Mouse (Mus musculus) G1E (cell line): ENCODE measurements around the gene Smg6. TPM values are rescaled to one million over a fixed set of nuclear protein-coding genes. Genes with fewer than 3 reads are reported as not detected.

ENCODE experiments used
- ATAC-seq: 2 replicates; pipeline ENCODE4 v1.8.0; 2016; ENCODE audit warnings: mild to moderate bottlenecking; ENCODE audit not compliant: insufficient number of reproducible peaks, poor library complexity, low FRiP score, severe bottlenecking; ENCODE audit errors: extremely low read depth
- DNase-seq: peaks from one replicate; pipeline ENCODE4 v3.0.0; 2012; ENCODE audit warnings: low spot score
- H3K27me3 ChIP-seq: 2 replicates; pipeline ENCODE4 v1.6.1; 2012; ENCODE audit warnings: mild to moderate bottlenecking, low read length, inconsistent platforms; ENCODE audit not compliant: insufficient read depth
- H3K36me3 ChIP-seq: replicated peaks from 2 replicates; pipeline ENCODE3; 2012; ENCODE audit warnings: mild to moderate bottlenecking, inconsistent platforms
- H3K4me1 ChIP-seq: 2 replicates; pipeline ENCODE4 v1.6.1; 2012; ENCODE audit warnings: low read depth, low read length, inconsistent platforms, mixed read lengths; ENCODE audit not compliant: insufficient read depth
- H3K4me3 ChIP-seq: 2 replicates; pipeline ENCODE4 v1.5.1; 2012; ENCODE audit warnings: low read depth, mild to moderate bottlenecking, inconsistent platforms, low read length, moderate library complexity, mixed read lengths
- H3K9me3 ChIP-seq: replicated peaks from 2 replicates; pipeline ENCODE4 v1.6.1; 2012; ENCODE audit warnings: inconsistent platforms
- CTCF ChIP-seq: IDR thresholded peaks from 2 replicates; pipeline ENCODE4 v1.5.1; 2012; ENCODE audit warnings: low read depth, low read length, inconsistent platforms, mixed read lengths
- GATA1 ChIP-seq: IDR thresholded peaks from 2 replicates; pipeline ENCODE4 v1.6.1; 2012; ENCODE audit warnings: borderline replicate concordance, low read length, inconsistent platforms, mixed read lengths
- GATA2 ChIP-seq: IDR thresholded peaks from 2 replicates; pipeline ENCODE4 v1.6.1; 2012; ENCODE audit warnings: low read depth, low read length, inconsistent platforms, borderline replicate concordance
- POLR2AphosphoS5 ChIP-seq: IDR thresholded peaks from 2 replicates; pipeline ENCODE4 v1.6.1; 2012; ENCODE audit warnings: low read depth, low read length, inconsistent platforms; ENCODE audit not compliant: insufficient replicate concordance
- TAL1 ChIP-seq: conservative IDR thresholded peaks from 2 replicates; pipeline ENCODE4 v1.6.1; 2012; ENCODE audit warnings: low read depth, low read length, inconsistent platforms, mixed read lengths
- polyA plus RNA-seq: library from polyadenylated mRNA; stranded (reverse); fragments of >175 nt; gene quantifications from 2 replicates; pipeline ENCODE4 v1.2.3, GENCODE M21; 2012
- total RNA-seq, 2 experiments: library from RNA; stranded (forward) in 1 of 2; stranded (reverse) in 1 of 2; fragments of 200-1000 nt in 1 of 2; fragments of >200 nt in 1 of 2; fragmentation: Nextera tagmentation in 1 of 2; gene quantifications; 2 replicates each; pipeline ENCODE4 v1.2.3; 2014 to 2017

Smg6 gene
- total and polyA plus RNA-seq, 3 experiments, result 17.4 to 54.3 (median 42.1) TPM

DNA sequence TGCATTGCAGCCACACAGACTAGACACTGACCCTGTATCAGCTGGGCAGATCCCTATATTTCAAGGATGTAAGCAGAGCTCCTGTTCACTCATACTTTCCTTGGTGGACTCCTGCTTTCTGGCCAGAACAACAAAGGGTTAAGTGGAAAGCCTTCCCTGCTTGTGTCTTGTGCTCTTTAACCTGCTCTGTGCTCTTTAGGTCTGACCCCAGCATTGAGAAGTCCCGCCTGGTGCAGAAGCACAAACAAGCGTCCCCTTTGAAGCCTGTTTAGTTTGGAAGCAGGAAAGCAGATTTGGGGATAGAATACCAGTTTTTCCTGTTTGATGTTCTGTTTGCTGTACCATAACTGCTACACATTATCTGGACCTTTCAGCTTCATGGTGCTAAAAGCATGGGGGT, 232.3 kb downstream of the Smg6 start:
- peaks cover 93% of the 10 kb centered on the region for H3K36me3 ChIP-seq
- TF ChIP-seq POLR2AphosphoS5 (no peak), CTCF (no peak), TAL1 (no peak), GATA2 (no peak), GATA1 (no peak)
- no peak for ATAC-seq

DNA sequence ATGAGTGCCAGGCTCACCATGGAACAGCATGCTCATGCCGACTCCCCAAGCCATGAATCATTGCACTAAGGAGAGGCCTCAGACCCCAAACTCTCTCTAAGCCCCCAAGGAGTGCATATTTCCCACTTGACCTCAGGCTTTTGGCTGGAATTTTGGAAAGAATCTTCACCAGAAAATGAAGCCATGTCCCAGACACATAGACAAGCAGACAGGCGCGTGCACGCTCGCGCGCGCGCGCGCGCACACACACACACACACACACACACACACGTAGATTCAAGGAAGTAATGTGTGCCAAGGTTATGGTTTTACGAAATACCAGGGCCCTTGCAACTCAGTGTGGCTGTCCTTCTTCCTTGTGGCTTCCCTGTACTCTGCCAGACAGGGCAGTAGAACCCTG, 232.8 kb downstream of the Smg6 start:
- Histone ChIP-seq H3K9me3 (no peaks in the 10 kb centered on the region), H3K36me3 (peaks cover 93% of the 10 kb centered on the region), H3K4me3 (no peak overlapping the region), H3K27me3 (no peaks in the 10 kb centered on the region), H3K4me1 (peaks cover 5% of the 10 kb centered on the region; the same call in 1 of the 2 replicates)
- ATAC-seq, result no peak
- TF ChIP-seq TAL1 (no peak), CTCF (no peak), POLR2AphosphoS5 (no peak), GATA2 (no peak), GATA1 (no peak)
- DNase-seq, result no peak

More for the DNA sequence above, 232.3 kb downstream of the Smg6 start:
- Histone ChIP-seq H3K27me3 (no peaks in the 10 kb centered on the region), H3K4me1 (peaks cover 5% of the 10 kb centered on the region; the same call in 1 of the 2 replicates), H3K9me3 (no peaks in the 10 kb centered on the region), H3K4me3 (no peak overlapping the region)
- no peak for DNase-seq

DNA sequence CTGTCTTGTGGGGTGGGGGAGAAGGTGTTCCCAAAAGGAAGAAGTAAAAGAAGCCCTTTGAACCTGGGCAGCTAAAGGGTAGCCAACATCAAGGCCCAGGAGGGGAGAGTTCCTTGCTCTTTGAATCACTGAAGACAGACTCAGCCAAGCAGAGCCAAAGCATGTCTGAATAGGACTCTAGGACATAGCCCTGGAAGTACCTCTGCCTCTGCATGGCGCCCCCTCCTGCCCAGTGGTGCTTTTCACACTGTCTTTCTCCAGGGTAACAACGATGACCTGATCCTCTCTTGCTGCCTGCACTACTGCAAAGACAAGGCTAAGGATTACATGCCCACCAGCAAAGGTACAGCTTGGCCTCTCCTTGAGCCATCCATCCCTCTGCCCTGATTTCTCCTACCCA, 233.9 kb downstream of the Smg6 start:
- DNase-seq (no peak), ATAC-seq (no peak)
- Histone ChIP-seq H3K9me3 (no peaks in the 10 kb centered on the region), H3K36me3 (peaks cover 92% of the 10 kb centered on the region), H3K27me3 (no peaks in the 10 kb centered on the region), H3K4me1 (0 out of 2 replicates have a peak, but pooled peaks cover under 1% of the 10 kb centered on the region), H3K4me3 (no peak overlapping the region)
- TF ChIP-seq TAL1 (no peak), CTCF (no peak), GATA1 (no peak), POLR2AphosphoS5 (no peak), GATA2 (no peak)

DNA sequence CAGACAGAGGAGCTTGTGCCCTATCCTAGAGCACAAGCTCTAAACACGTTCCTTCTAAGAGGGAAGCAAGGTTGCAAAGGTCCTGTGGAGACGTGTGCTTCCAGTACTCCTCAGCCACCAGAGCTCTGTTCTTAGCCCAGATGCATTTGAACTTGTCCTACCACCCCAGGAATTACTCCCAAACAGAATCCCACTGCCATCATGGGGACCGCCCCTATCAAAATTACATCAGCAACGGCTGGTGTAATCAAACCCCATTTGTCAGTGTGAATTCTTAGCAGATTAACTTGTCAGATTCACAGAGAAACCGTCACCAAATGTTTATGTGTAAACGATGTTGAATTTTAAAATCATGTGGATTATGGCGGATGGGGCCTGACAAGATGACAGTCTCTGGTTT, 235.3 kb downstream of the Smg6 start:
- no peak for ATAC-seq
- H3K4me3 ChIP-seq, result no peak overlapping the region
- TF ChIP-seq GATA2, result no peak
- no peak for TF ChIP-seq GATA1
- TF ChIP-seq TAL1, result no peak
- no peak for TF ChIP-seq CTCF
- TF ChIP-seq POLR2AphosphoS5, result no peak
- peaks cover 97% of the 10 kb centered on the region for H3K36me3 ChIP-seq
- H3K27me3 ChIP-seq, result peaks cover 3% of the 10 kb centered on the region; the same call in 1 of the 2 replicates
- DNase-seq, result no peak
- peaks cover 13% of the 10 kb centered on the region for H3K4me1 ChIP-seq
- peaks cover 8% of the 10 kb centered on the region for H3K9me3 ChIP-seq

DNA sequence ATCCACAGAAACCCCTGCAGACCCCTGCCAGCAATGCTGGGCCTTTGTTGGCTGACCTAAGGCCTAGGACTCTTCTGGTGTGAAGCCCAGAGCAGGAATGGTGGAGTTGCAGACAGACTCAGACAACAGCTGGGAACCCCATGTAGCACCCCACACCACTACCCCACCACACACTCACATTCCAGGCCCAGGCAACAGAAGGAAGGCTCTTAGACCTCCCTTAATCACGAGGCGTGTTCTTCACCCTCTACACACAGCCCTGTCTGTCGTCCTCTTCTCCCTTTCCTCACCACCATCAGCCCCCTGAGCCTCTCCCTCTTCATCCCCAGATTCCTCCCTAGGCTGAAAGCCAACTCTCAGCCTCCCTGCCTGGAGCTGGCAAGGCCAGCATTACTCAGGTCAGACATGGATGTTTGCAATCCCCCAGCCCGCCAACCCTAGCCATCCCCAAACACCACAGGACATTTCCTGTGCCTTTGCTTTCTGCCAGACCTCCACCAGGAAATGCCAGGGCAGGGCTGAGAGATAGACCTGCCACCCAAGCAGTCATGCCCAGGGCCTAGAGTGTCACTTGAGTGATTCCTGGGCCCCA, 235.9 kb downstream of the Smg6 start:
- Histone ChIP-seq H3K9me3 (peaks cover 14% of the 10 kb centered on the region), H3K27me3 (peaks cover 3% of the 10 kb centered on the region; the same call in 1 of the 2 replicates), H3K4me3 (no peak overlapping the region), H3K36me3 (peaks cover 94% of the 10 kb centered on the region), H3K4me1 (peaks cover 13% of the 10 kb centered on the region)
- TF ChIP-seq GATA2 (no peak), POLR2AphosphoS5 (no peak), CTCF (no peak), GATA1 (no peak), TAL1 (no peak)
- DNase-seq, result no peak
- no peak for ATAC-seq

DNA sequence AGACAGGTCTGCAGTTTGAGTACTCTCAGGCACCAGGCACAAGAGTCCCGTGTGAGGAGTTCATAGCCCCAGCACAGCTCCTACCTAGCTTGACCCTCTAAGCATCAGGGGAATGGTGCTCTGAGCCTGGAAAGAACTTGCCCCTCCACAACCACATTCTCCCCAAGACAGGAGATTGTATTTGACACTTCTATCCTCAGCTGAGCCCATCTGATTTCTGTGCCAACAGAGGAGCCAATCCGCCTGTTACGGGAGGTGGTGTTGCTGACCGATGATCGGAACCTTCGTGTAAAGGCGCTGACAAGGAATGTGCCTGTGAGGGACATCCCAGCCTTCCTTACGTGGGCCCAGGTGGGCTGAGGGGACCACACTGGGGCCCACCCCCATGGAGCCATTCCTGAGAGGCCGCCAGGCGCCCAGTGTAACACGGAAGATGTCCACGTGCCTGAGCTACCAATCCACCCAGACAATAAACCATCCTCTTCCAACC, 237.0 kb downstream of the Smg6 start:
- DNase-seq (no peak), ATAC-seq (no peak)
- peaks cover 89% of the 10 kb centered on the region for H3K36me3 ChIP-seq
- no peak overlapping the region for H3K4me3 ChIP-seq
- TF ChIP-seq GATA2, result no peak
- no peak for TF ChIP-seq POLR2AphosphoS5
- TF ChIP-seq TAL1, result no peak
- no peak for TF ChIP-seq CTCF
- no peak for TF ChIP-seq GATA1
- peaks cover 25% of the 10 kb centered on the region for H3K9me3 ChIP-seq
- peaks cover 8% of the 10 kb centered on the region; the same call in 1 of the 2 replicates for H3K27me3 ChIP-seq
- peaks cover 13% of the 10 kb centered on the region for H3K4me1 ChIP-seq
